Mouse (Mus musculus) forebrain, postnatal 0 days (tissue): ENCODE measurements around the gene Sema4f. TPM values are rescaled to one million over a fixed set of nuclear protein-coding genes. Genes with fewer than 3 reads are reported as not detected.

Experiments
- ATAC-seq: fragments of 200-750 bp; cut with Nextera tagmentation; 2 replicates; pipeline ENCODE4 v1.8.0; 2017; ENCODE audit warnings: mild to moderate bottlenecking, moderate library complexity
- DNase-seq: peaks from one replicate; pipeline ENCODE4 v3.0.0-alpha.2; 2015
- H3K27ac ChIP-seq: fragments of 300-500 bp; sonication (generic); 2 replicates; pipeline ENCODE4 v1.5.1; 2014; ENCODE audit warnings: low read depth, mild to moderate bottlenecking, antibody characterized with exemption, low read length, moderate library complexity, mixed read lengths
- H3K27me3 ChIP-seq: fragments of 300-500 bp; sonication (generic); 2 replicates; pipeline ENCODE4 v1.6.1; 2014; ENCODE audit warnings: mild to moderate bottlenecking, low read length, mixed read lengths; ENCODE audit not compliant: insufficient read depth
- H3K36me3 ChIP-seq: fragments of 300-500 bp; sonication (generic); 2 replicates; pipeline ENCODE4 v1.6.1; 2014; ENCODE audit warnings: mild to moderate bottlenecking, moderate library complexity; ENCODE audit not compliant: insufficient read depth
- H3K4me1 ChIP-seq: fragments of 300-500 bp; sonication (generic); 2 replicates; pipeline ENCODE4 v1.6.1; 2014; ENCODE audit warnings: antibody characterized with exemption; ENCODE audit not compliant: insufficient read depth
- H3K4me2 ChIP-seq: fragments of 300-500 bp; sonication (generic); 2 replicates; pipeline ENCODE4 v1.6.1; 2014; ENCODE audit warnings: low read depth, mild to moderate bottlenecking, moderate library complexity
- H3K4me3 ChIP-seq: fragments of 300-500 bp; sonication (generic); 2 replicates; pipeline ENCODE4 v1.5.1; 2014; ENCODE audit warnings: low read depth, low read length, mixed read lengths
- H3K9ac ChIP-seq: fragments of 300-500 bp; sonication (generic); 2 replicates; pipeline ENCODE4 v1.6.1; 2014; ENCODE audit warnings: mild to moderate bottlenecking
- H3K9me3 ChIP-seq: fragments of 300-500 bp; sonication (generic); 2 replicates; pipeline ENCODE4 v1.6.1; 2016; ENCODE audit warnings: low read length
- CTCF ChIP-seq: sonication (generic); IDR thresholded peaks from 2 replicates; pipeline ENCODE4 v1.5.1; 2016; ENCODE audit warnings: antibody characterized with exemption, control low read depth, low read depth
- WGBS: fragments of 180-500 bp; shearing (Covaris S2); extraction: QIAGEN DNeasy Blood & Tissue Kit; methylation state at CpG from one replicate; pipeline ENCODE4 v1.1.7; 2014; 5-methylcytosine and 5-hydroxymethylcytosine counted together
- polyA plus RNA-seq: library from polyadenylated mRNA; unstranded; fragments of >200 nt; fragmentation: Nextera tagmentation; extraction: Ambion mirVana; gene quantifications from 2 replicates; pipeline ENCODE4 v1.2.1, GENCODE M21; 2015
- total RNA-seq: library from RNA; depleted of rRNA; stranded (reverse); fragments of >200 nt; gene quantifications from 2 replicates; pipeline ENCODE4 v1.2.3, GENCODE M21; 2014

Sema4f gene
- total and polyA plus RNA-seq, 2 experiments from 2014 or later, result 17.4 to 20.6 TPM

DNA sequence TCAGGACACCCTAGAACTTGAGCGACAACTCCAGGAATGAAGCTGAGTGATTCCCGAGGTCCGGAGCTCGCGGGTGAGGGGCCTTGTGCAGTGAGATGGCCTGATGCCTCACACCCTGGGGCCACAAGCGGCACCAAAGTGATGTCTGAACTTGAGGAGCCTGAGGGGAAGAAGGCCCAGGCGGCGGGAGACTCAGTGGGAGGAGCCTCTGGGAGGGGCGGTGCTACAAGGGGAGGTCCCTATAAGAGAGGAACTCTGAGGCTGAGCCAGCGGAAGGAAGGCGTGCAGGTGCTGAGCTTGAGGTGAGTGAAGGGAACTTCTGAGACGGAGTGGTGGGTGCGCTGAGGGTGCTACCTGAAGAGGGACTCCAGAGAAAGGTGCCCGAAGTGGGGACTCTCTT is 7.1 kb upstream of the Sema4f start, which contains the start of gene M1ap:
M1ap (plus strand) TSS at position 252 of the 400 bp plus-strand sequence.
- TF ChIP-seq CTCF, result no peak
- H3K27ac ChIP-seq, result no peak within 1 kb of the TSS
- WGBS, result 71% methylated on average over 14 of the region's 14 CpGs
- H3K4me2 ChIP-seq, result no peak within 1 kb of the TSS
- H3K9ac ChIP-seq, result no peak within 1 kb of the TSS
- no peak for ATAC-seq
- no peaks in the 10 kb centered on the region for H3K4me1 ChIP-seq
- no peak for DNase-seq
- no peak within 1 kb of the TSS for H3K4me3 ChIP-seq
- H3K27me3 ChIP-seq, result no peaks in the 10 kb centered on the region
- no peaks in the 10 kb centered on the region for H3K36me3 ChIP-seq
- no peaks in the 10 kb centered on the region for H3K9me3 ChIP-seq

DNA sequence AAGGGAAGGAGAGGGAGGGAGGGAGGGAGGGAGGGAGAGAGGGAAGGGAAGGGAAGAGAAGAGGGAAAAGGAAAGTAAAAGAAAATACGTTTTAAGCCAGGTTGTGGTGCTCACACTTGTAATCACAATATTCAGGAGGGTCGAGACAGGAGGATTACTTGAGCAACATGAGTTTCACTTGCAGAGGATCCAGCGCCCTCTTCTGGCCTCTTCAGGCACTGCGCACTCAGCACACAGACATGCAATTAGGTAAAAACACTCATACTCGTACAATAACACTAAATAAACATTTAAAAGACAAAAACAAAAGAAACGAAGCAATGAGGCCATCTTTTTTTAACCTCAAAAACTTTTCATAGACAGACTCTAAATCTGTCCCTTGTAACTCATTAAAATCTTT is 6.2 kb upstream of the Sema4f start:
- Histone ChIP-seq H3K4me3 (no peak overlapping the region), H3K36me3 (no peaks in the 10 kb centered on the region), H3K9me3 (no peaks in the 10 kb centered on the region), H3K4me1 (no peaks in the 10 kb centered on the region), H3K27me3 (no peaks in the 10 kb centered on the region), H3K4me2 (no peak overlapping the region), H3K9ac (no peak overlapping the region), H3K27ac (no peak overlapping the region)
- TF ChIP-seq CTCF, result peak; percentile 58
- WGBS, result 57% methylated on average over 6 of the region's 6 CpGs
- DNase-seq (no peak), ATAC-seq (no peak)

DNA sequence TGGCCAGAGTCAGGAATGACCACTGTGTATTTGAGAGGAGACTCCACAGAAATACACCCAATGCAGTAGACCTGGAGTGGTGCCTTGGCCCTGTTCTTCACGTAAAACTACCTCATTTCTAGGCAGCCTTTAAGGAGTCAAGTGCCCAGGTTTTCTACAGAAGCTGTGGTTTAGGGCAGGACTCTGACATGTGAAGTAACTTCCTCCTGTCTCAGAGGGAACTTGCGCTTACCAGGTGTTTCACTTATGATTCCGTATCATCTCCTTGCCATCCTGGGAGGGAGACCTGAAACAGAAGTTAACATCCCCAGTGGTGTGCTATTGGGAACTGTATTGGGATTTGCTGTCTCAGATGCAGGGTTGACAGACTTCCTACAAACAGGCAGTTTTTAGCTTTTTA is 1.2 kb upstream of the Sema4f start:
- WGBS, result 79% methylated on average over 3 of the region's 3 CpGs
- Histone ChIP-seq H3K9ac (no peak overlapping the region), H3K4me2 (no peak overlapping the region), H3K4me3 (no peak overlapping the region), H3K9me3 (no peaks in the 10 kb centered on the region), H3K4me1 (no peaks in the 10 kb centered on the region), H3K27me3 (no peaks in the 10 kb centered on the region), H3K36me3 (peaks cover under 1% of the 10 kb centered on the region; the same call in 1 of the 2 replicates), H3K27ac (no peak overlapping the region)
- TF ChIP-seq CTCF, result no peak
- ATAC-seq (no peak), DNase-seq (no peak)

DNA sequence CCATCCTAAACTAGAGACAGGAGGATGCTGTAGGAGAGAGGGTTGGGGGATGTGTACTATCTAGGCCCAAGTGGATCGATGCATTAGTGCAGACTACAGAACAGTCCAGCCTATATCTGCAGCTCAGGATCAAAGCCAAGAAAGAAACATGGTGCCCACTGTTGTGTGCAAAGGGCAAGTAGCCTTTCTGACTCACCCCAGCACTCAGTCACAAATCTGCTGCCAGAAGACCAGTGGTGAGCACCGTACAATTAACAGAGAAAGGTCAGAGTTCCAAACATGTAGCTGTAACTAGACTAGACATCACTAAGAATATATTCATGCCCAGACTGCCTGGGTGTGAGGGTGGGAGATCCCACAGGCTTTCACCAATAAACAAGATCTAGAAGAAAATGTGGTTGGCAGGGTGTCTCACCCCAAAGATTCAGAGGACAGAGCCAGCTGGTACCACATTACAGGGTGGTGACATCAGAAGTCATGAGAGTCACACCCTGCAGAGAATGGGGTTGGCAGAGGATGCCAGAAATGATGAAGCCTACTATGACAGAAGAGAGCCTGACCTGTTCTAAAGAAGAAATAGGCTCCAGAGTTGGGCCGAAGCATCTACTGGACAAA is 4.8 kb downstream of the Sema4f start:
- H3K27ac ChIP-seq, result no peak overlapping the region
- no peak overlapping the region for H3K9ac ChIP-seq
- H3K4me3 ChIP-seq, result no peak overlapping the region
- no peaks in the 10 kb centered on the region for H3K27me3 ChIP-seq
- no peaks in the 10 kb centered on the region for H3K9me3 ChIP-seq
- TF ChIP-seq CTCF, result no peak
- H3K4me2 ChIP-seq, result no peak overlapping the region
- no peaks in the 10 kb centered on the region for H3K4me1 ChIP-seq
- WGBS, result 91% methylated on average over 3 of the region's 3 CpGs
- ATAC-seq (no peak), DNase-seq (no peak)
- peaks cover 49% of the 10 kb centered on the region for H3K36me3 ChIP-seq

DNA sequence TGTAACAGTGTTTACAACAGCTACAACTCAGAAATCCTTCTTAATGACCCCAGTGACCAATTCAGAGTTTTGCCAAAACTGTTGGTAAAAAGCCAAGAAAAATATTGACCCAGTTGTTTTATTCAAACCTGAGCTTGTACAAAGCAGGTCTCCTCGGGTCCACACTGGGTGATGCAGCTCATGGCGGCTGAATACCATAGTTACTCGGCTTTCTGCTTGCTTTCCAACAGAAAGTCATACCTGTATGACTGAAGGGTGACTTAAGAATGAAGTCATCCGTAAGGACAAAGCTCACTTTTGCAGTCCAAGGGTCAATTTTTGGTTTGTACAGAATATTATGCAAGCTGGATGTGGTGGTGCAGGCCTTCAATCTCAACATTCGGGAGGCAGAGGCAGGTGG is 12.0 kb downstream of the Sema4f start:
- no peak for DNase-seq
- ATAC-seq, result no peak
- H3K4me2 ChIP-seq, result no peak overlapping the region
- H3K9me3 ChIP-seq, result no peaks in the 10 kb centered on the region
- no peaks in the 10 kb centered on the region for H3K4me1 ChIP-seq
- H3K27me3 ChIP-seq, result no peaks in the 10 kb centered on the region
- WGBS, result 82% methylated on average over 5 of the region's 5 CpGs
- H3K4me3 ChIP-seq, result no peak overlapping the region
- H3K9ac ChIP-seq, result no peak overlapping the region
- no peak overlapping the region for H3K27ac ChIP-seq
- peaks cover 39% of the 10 kb centered on the region for H3K36me3 ChIP-seq
- no peak for TF ChIP-seq CTCF

DNA sequence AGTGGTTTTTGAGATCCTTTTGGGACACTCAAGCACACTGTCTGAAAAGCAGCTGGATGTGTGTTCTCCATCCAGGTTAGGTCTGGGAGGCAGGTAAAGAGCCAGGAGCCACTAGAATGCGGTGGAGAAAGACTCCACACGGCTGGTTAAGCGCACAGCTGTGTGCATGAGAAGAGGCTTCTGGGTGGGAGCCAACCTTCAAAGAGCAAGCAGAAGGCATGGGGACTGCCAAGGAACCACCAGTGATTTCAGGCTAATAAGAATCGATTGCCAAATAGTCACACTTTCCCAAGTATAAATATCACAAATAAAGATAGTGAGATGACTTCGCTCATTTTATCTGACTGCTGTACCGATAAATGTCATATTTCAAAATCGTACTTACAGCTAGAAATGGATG is 13.0 kb downstream of the Sema4f start:
- Histone ChIP-seq H3K27me3 (no peaks in the 10 kb centered on the region), H3K27ac (no peak overlapping the region), H3K36me3 (peaks cover 33% of the 10 kb centered on the region), H3K9me3 (no peaks in the 10 kb centered on the region), H3K4me3 (no peak overlapping the region), H3K9ac (no peak overlapping the region), H3K4me2 (no peak overlapping the region), H3K4me1 (no peaks in the 10 kb centered on the region)
- no peak for TF ChIP-seq CTCF
- DNase-seq (no peak), ATAC-seq (peak; percentile 45; the same call in 1 of the 2 replicates)
- WGBS, result 71% methylated on average over 7 of the region's 7 CpGs

DNA sequence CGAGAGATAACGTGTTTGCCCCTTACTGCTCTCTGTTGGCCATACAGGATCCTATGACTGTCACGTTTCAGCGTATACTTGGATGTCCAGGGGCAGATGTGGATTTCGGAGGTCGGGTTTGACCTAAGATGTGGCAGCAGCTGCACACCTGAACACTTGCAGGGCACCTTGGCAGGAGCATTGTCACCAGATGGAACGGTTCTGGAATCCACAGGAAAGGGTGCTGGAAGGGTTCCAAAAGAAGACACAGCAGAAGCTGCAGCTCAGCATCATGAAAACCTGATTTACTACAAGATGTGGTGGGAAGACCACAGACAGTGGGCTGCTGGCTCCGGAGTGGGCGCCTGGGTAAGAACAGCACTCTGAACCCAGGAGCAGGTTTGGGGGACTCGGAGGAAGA is 13.5 kb downstream of the Sema4f start:
- no peak for TF ChIP-seq CTCF
- Histone ChIP-seq H3K4me3 (no peak overlapping the region), H3K27ac (no peak overlapping the region), H3K27me3 (no peaks in the 10 kb centered on the region), H3K9me3 (no peaks in the 10 kb centered on the region), H3K4me1 (no peaks in the 10 kb centered on the region), H3K9ac (no peak overlapping the region), H3K4me2 (no peak overlapping the region), H3K36me3 (peaks cover 30% of the 10 kb centered on the region)
- DNase-seq, result no peak
- ATAC-seq, result no peak
- 79% methylated on average over 10 of the region's 10 CpGs for WGBS
